Mouse (Mus musculus): ENCODE measurements around the gene Ccr7. TPM values are rescaled to one million over a fixed set of nuclear protein-coding genes. Genes with fewer than 3 reads are reported as not detected.

The Ccr7 gene
- total RNA-seq, 2 experiments from 2014 or later = not detected

- ATAC-seq (replicated peaks; ENCODE audit: low FRiP score, low TSS enrichment, poor library complexity, severe bottlenecking) = no peak
Observed at GRCm38 (mm10) chr11:99160228-99160627, 5.4 kb upstream of the Ccr7 start.

- ATAC-seq (replicated peaks; ENCODE audit: low FRiP score, low TSS enrichment, poor library complexity, severe bottlenecking) = no peak
Observed at GRCm38 (mm10) chr11:99155817-99156216, 940 bp upstream of the Ccr7 start.

GRCm38 (mm10) chr11:99153767-99154753, 817 bp downstream of the Ccr7 start:
- no peak for ATAC-seq (replicated peaks; ENCODE audit: low FRiP score, low TSS enrichment, poor library complexity, severe bottlenecking)

GRCm38 (mm10) chr11:99152323-99153144, 2.3 kb downstream of the Ccr7 start:
- no peak for ATAC-seq (replicated peaks; ENCODE audit: low FRiP score, low TSS enrichment, poor library complexity, severe bottlenecking)

GRCm38 (mm10) chr11:99151333-99151930, 3.4 kb downstream of the Ccr7 start:
- ATAC-seq (replicated peaks; ENCODE audit: low FRiP score, low TSS enrichment, poor library complexity, severe bottlenecking) = no peak

GRCm38 (mm10) chr11:99150889-99151288, 4.0 kb downstream of the Ccr7 start:
- ATAC-seq (replicated peaks; ENCODE audit: low FRiP score, low TSS enrichment, poor library complexity, severe bottlenecking) = no peak

- ATAC-seq (replicated peaks; ENCODE audit: low FRiP score, low TSS enrichment, poor library complexity, severe bottlenecking) = peak; percentile 72
Observed at GRCm38 (mm10) chr11:99149898-99150757, 4.7 kb downstream of the Ccr7 start.

- no peak for ATAC-seq (replicated peaks; ENCODE audit: low FRiP score, low TSS enrichment, poor library complexity, severe bottlenecking)
Observed at GRCm38 (mm10) chr11:99148896-99149703, 5.8 kb downstream of the Ccr7 start.

- no peak for ATAC-seq (replicated peaks; ENCODE audit: low FRiP score, low TSS enrichment, poor library complexity, severe bottlenecking)
Observed at GRCm38 (mm10) chr11:99148400-99148799, 6.5 kb downstream of the Ccr7 start.

GRCm38 (mm10) chr11:99147920-99148289, 7.0 kb downstream of the Ccr7 start:
- no peak for ATAC-seq (replicated peaks; ENCODE audit: low FRiP score, low TSS enrichment, poor library complexity, severe bottlenecking)

GRCm38 (mm10) chr11:99147041-99147919, 7.6 kb downstream of the Ccr7 start:
- no peak for ATAC-seq (replicated peaks; ENCODE audit: low FRiP score, low TSS enrichment, poor library complexity, severe bottlenecking)

GRCm38 (mm10) chr11:99146558-99146957, 8.3 kb downstream of the Ccr7 start:
- ATAC-seq (replicated peaks; ENCODE audit: low FRiP score, low TSS enrichment, poor library complexity, severe bottlenecking) = no peak

- no peak for ATAC-seq (replicated peaks; ENCODE audit: low FRiP score, low TSS enrichment, poor library complexity, severe bottlenecking)
Observed at GRCm38 (mm10) chr11:99145765-99146164, 9.1 kb downstream of the Ccr7 start.

- no peak for ATAC-seq (replicated peaks; ENCODE audit: low FRiP score, low TSS enrichment, poor library complexity, severe bottlenecking)
Observed at GRCm38 (mm10) chr11:99144940-99145339, 9.9 kb downstream of the Ccr7 start.

GRCm38 (mm10) chr11:99144456-99144855, 10.4 kb downstream of the Ccr7 start:
- ATAC-seq (replicated peaks; ENCODE audit: low FRiP score, low TSS enrichment, poor library complexity, severe bottlenecking) = no peak

- no peak for ATAC-seq (replicated peaks; ENCODE audit: low FRiP score, low TSS enrichment, poor library complexity, severe bottlenecking)
Observed at GRCm38 (mm10) chr11:99143123-99144082, 11.5 kb downstream of the Ccr7 start.
